ENCODE assay signal across 24 mouse cellular contexts in genomic region chr13:31163878-31164495, GRCm38 (mm10).
DNase-seq lines count a peak whose midpoint lies in the region; ATAC-seq and TF ChIP-seq lines count a peak whose summit lies in the region.
"Had no signal": no experiment of that assay in that cellular context is flagged by ENCODE, and none has a peak within 500 bp of the region (broad histone marks: within the 10 kb centered on the region; RNA-seq: fewer than 3 reads in every experiment).

No protein-coding gene starts in this region.

- peak; percentile 17 for DNase-seq in embryo, embryonic 11 days
- no peak for DNase-seq in embryo, embryonic 10.5 days (ENCODE audit: low spot score)
- DNase-seq in kidney, postnatal 0 days (ENCODE audit: low spot score), result peak; percentile 64
- DNase-seq in kidney, adult 9 months, result no peak
- peak; percentile 6 for DNase-seq in hindlimb bud, embryonic 11.5 days (ENCODE audit: extremely low spot score, low read depth, low spot score)
- no peak for DNase-seq in right cerebral cortex, postnatal 14 days
- DNase-seq in layer of hippocampus, adult 18-20 months (ENCODE audit: low spot score in 2 of 2), result no peak
- no peak for DNase-seq in gastrocnemius, postnatal 14 days
- DNase-seq: adrenal gland, adult 2 months; cerebellum, adult 11 months; cerebellum, postnatal 14 days; gastrocnemius, adult 2 months; kidney, postnatal 25 days; liver, embryonic 13.5 days; lung, adult 2 months; lung, postnatal 14 days; right cerebral cortex, postnatal 25 days; spleen, adult 18-20 months had no signal

- H3K27ac ChIP-seq in kidney, postnatal 0 days, result no peak overlapping the region
- H3K27ac ChIP-seq: forebrain, embryonic 12.5 days; gastrocnemius, adult 2 months; hindbrain, postnatal 0 days; left cerebral cortex, adult 2 months; liver, embryonic 13.5 days; midbrain, embryonic 13.5 days had no signal

- no peaks in the 10 kb centered on the region for H3K36me3 ChIP-seq in kidney, postnatal 0 days (ENCODE audit: insufficient read depth, low read length)
- H3K36me3 ChIP-seq: forebrain, embryonic 12.5 days; liver, embryonic 13.5 days; midbrain, embryonic 13.5 days had no signal

- intact Hi-C loops in gastrocnemius, postnatal 14 days (cut with DNase I; ENCODE audit: low total_unique reads), result no loop called here

- WGBS in kidney, postnatal 0 days, result 46% methylated on average over 6 of the region's 6 CpGs

- H3K9ac ChIP-seq in kidney, postnatal 0 days (ENCODE audit: low read depth, low read length), result no peak overlapping the region
- H3K9ac ChIP-seq: forebrain, embryonic 12.5 days; liver, embryonic 13.5 days; midbrain, embryonic 13.5 days had no signal

- H3K4me2 ChIP-seq in kidney, postnatal 0 days (ENCODE audit: low read length), result no peak overlapping the region
- H3K4me2 ChIP-seq: forebrain, embryonic 12.5 days; heart, embryonic 11.5 days; liver, embryonic 13.5 days; midbrain, embryonic 13.5 days had no signal

- H3K4me1 ChIP-seq in kidney, postnatal 0 days (replicated peaks; ENCODE audit: insufficient read depth, low read length), result no peaks in the 10 kb centered on the region
- H3K4me1 ChIP-seq: forebrain, embryonic 12.5 days; liver, embryonic 13.5 days; midbrain, embryonic 13.5 days had no signal

- no peak overlapping the region for H3K4me3 ChIP-seq in kidney, postnatal 0 days (replicated peaks; ENCODE audit: low read depth, low read length)
- H3K4me3 ChIP-seq: forebrain, embryonic 12.5 days; gastrocnemius, adult 2 months; left cerebral cortex, adult 2 months; liver, embryonic 13.5 days; midbrain, embryonic 13.5 days had no signal

- TF ChIP-seq CTCF in kidney, postnatal 0 days (IDR thresholded peaks at IDR 0.05; ENCODE audit: low read depth), result no peak

- no peak for ATAC-seq in kidney, postnatal 0 days (replicated peaks; ENCODE audit: low FRiP score, low read depth)
- ATAC-seq: hindbrain, postnatal 0 days; intestine, postnatal 0 days; midbrain, embryonic 13.5 days had no signal

- no peaks in the 10 kb centered on the region for H3K27me3 ChIP-seq in kidney, postnatal 0 days (ENCODE audit: insufficient read depth, low read length)
- H3K27me3 ChIP-seq: forebrain, embryonic 12.5 days; liver, embryonic 13.5 days; midbrain, embryonic 13.5 days had no signal

- H3K9me3 ChIP-seq in kidney, postnatal 0 days (replicated peaks; ENCODE audit: low read length), result no peaks in the 10 kb centered on the region
- H3K9me3 ChIP-seq: forebrain, embryonic 12.5 days; liver, embryonic 13.5 days; midbrain, embryonic 13.5 days had no signal

Comparison
In these comparisons a context has a peak if more than half of its experiments do, and no peak if none do; other contexts are left out.
1. DNase-seq: peak in embryo, embryonic 11 days (single experiment), kidney, postnatal 0 days (single experiment) and hindlimb bud, embryonic 11.5 days (single experiment); none in embryo, embryonic 10.5 days (single experiment), kidney, adult 9 months (single experiment), right cerebral cortex, postnatal 14 days (single experiment), layer of hippocampus, adult 18-20 months (0 of 2) and gastrocnemius, postnatal 14 days (single experiment).